Mouse (Mus musculus): Measurements from ENCODE around the gene Timm8b. TPM values are rescaled to one million over a fixed set of nuclear protein-coding genes. Genes with fewer than 3 reads are reported as not detected.

Gene Timm8b
- 185 and 193 TPM in 2 replicates for total RNA-seq (2014; rRNA removed)
- polyA plus RNA-seq (2015; fragmentation: Nextera tagmentation; extraction: Ambion mirVana), result 404 and 419 TPM in 2 replicates

- Histone ChIP-seq H3K36me3 (ENCODE audit: insufficient read depth, low read length) (peaks cover 24% of the 10 kb centered on the region), H3K4me2 (ENCODE audit: low read depth, low read length, poor library complexity, severe bottlenecking) (peak within 1 kb of the TSS; percentile 55), H3K4me3 (ENCODE audit: low read depth, low read length) (peak within 1 kb of the TSS; percentile 63), H3K27ac (ENCODE audit: low read depth, low read length) (peak within 1 kb of the TSS; percentile 89), H3K9me3 (ENCODE audit: low read length) (no peaks in the 10 kb centered on the region), H3K9ac (replicated peaks; ENCODE audit: low read length, poor library complexity, severe bottlenecking) (peak within 1 kb of the TSS; percentile 76), H3K4me1 (ENCODE audit: insufficient read depth, low read length) (peaks cover 14% of the 10 kb centered on the region), H3K27me3 (ENCODE audit: insufficient read depth, low read length) (no peaks in the 10 kb centered on the region)
- WGBS, result 1% methylated on average over 48 of the region's 48 CpGs
- ATAC-seq (ENCODE audit: low FRiP score) (peak; percentile 95), DNase-seq (ENCODE audit: low spot score) (peak; percentile 98)
- TF ChIP-seq CTCF (IDR thresholded peaks at IDR 0.05), result peak; percentile 67; the same call in 1 of the 2 replicates
Observed at GRCm38 (mm10) chr9:50603189-50603997, at the start of gene Timm8b, which contains the start of gene Sdhd. Gene Timm8b (plus strand): TSS chr9:50603910. Gene Sdhd (minus strand): TSS chr9:50603812.

- Histone ChIP-seq H3K4me2 (ENCODE audit: low read depth, low read length, poor library complexity, severe bottlenecking) (peak within 1 kb of the TSS; percentile 43), H3K4me3 (ENCODE audit: low read depth, low read length) (peak within 1 kb of the TSS; percentile 27), H3K27ac (ENCODE audit: low read depth, low read length) (peak within 1 kb of the TSS; percentile 75), H3K36me3 (ENCODE audit: insufficient read depth, low read length) (no peaks in the 10 kb centered on the region), H3K4me1 (ENCODE audit: insufficient read depth, low read length) (no peaks in the 10 kb centered on the region), H3K9me3 (ENCODE audit: low read length) (no peaks in the 10 kb centered on the region), H3K9ac (replicated peaks; ENCODE audit: low read length, poor library complexity, severe bottlenecking) (peak within 1 kb of the TSS; percentile 42; the same call in 1 of the 2 replicates), H3K27me3 (ENCODE audit: insufficient read depth, low read length) (no peaks in the 10 kb centered on the region)
- TF ChIP-seq CTCF (IDR thresholded peaks at IDR 0.05), result 0 out of 2 replicates have a peak, but pooled peaks have one; percentile 14
- WGBS, result 16% methylated on average over 12 of the region's 12 CpGs
- ATAC-seq (ENCODE audit: low FRiP score), result peak; percentile 94
- DNase-seq (ENCODE audit: low spot score), result peak; percentile 88
Observed at GRCm38 (mm10) chr9:50554241-50555093, 49.2 kb upstream of the Timm8b start, which contains the start of gene Il18. Gene Il18 (plus strand): TSS chr9:50554827.

GRCm38 (mm10) chr9:50555094-50555446 lies 48.6 kb upstream of the Timm8b start, which contains the start of gene Bco2:
Gene Bco2 (minus strand): TSS chr9:50555181.
- Histone ChIP-seq H3K9ac (replicated peaks; ENCODE audit: low read length, poor library complexity, severe bottlenecking) (peak within 1 kb of the TSS; percentile 42; the same call in 1 of the 2 replicates), H3K27me3 (ENCODE audit: insufficient read depth, low read length) (no peaks in the 10 kb centered on the region), H3K4me2 (ENCODE audit: low read depth, low read length, poor library complexity, severe bottlenecking) (peak within 1 kb of the TSS; percentile 43), H3K36me3 (ENCODE audit: insufficient read depth, low read length) (no peaks in the 10 kb centered on the region), H3K4me1 (ENCODE audit: insufficient read depth, low read length) (no peaks in the 10 kb centered on the region), H3K27ac (ENCODE audit: low read depth, low read length) (peak within 1 kb of the TSS; percentile 75), H3K4me3 (ENCODE audit: low read depth, low read length) (peak within 1 kb of the TSS; percentile 27), H3K9me3 (ENCODE audit: low read length) (no peaks in the 10 kb centered on the region)
- WGBS, result 11% methylated on average over 2 of the region's 2 CpGs
- ATAC-seq (ENCODE audit: low FRiP score) (peak; percentile 60; the same call in 1 of the 2 replicates), DNase-seq (ENCODE audit: low spot score) (peak; percentile 28)
- TF ChIP-seq CTCF (IDR thresholded peaks at IDR 0.05), result no peak

GRCm38 (mm10) chr9:50561145-50561917 lies 42.4 kb upstream of the Timm8b start, which contains the start of gene Tex12:
Gene Tex12 (minus strand): TSS chr9:50561325.
- Histone ChIP-seq H3K4me1 (ENCODE audit: insufficient read depth, low read length) (no peaks in the 10 kb centered on the region), H3K4me3 (ENCODE audit: low read depth, low read length) (no peak within 1 kb of the TSS), H3K9ac (replicated peaks; ENCODE audit: low read length, poor library complexity, severe bottlenecking) (no peak within 1 kb of the TSS), H3K27me3 (ENCODE audit: insufficient read depth, low read length) (no peaks in the 10 kb centered on the region), H3K27ac (ENCODE audit: low read depth, low read length) (no peak within 1 kb of the TSS), H3K4me2 (ENCODE audit: low read depth, low read length, poor library complexity, severe bottlenecking) (no peak within 1 kb of the TSS), H3K36me3 (ENCODE audit: insufficient read depth, low read length) (no peaks in the 10 kb centered on the region), H3K9me3 (ENCODE audit: low read length) (no peaks in the 10 kb centered on the region)
- WGBS, result 90% methylated on average over 38 of the region's 38 CpGs
- ATAC-seq (ENCODE audit: low FRiP score) (no peak), DNase-seq (ENCODE audit: low spot score) (no peak)
- no peak for TF ChIP-seq CTCF (IDR thresholded peaks at IDR 0.05)

GRCm38 (mm10) chr9:50561918-50562360 lies 41.8 kb upstream of the Timm8b start:
- H3K9ac ChIP-seq (replicated peaks; ENCODE audit: low read length, poor library complexity, severe bottlenecking), result no peak overlapping the region
- WGBS, result 83% methylated on average over 2 of the region's 2 CpGs

More at GRCm38 (mm10) chr9:50561918-50562360, 41.8 kb upstream of the Timm8b start:
- Histone ChIP-seq H3K4me1 (ENCODE audit: insufficient read depth, low read length) (no peaks in the 10 kb centered on the region), H3K27ac (ENCODE audit: low read depth, low read length) (no peak overlapping the region), H3K36me3 (ENCODE audit: insufficient read depth, low read length) (no peaks in the 10 kb centered on the region), H3K27me3 (ENCODE audit: insufficient read depth, low read length) (no peaks in the 10 kb centered on the region), H3K4me2 (ENCODE audit: low read depth, low read length, poor library complexity, severe bottlenecking) (no peak overlapping the region), H3K9me3 (ENCODE audit: low read length) (no peaks in the 10 kb centered on the region), H3K4me3 (ENCODE audit: low read depth, low read length) (no peak overlapping the region)
- TF ChIP-seq CTCF (IDR thresholded peaks at IDR 0.05), result no peak
- no peak for ATAC-seq (ENCODE audit: low FRiP score)
- DNase-seq (ENCODE audit: low spot score), result no peak
